Mouse (Mus musculus) embryonic fibroblast, embryonic 13.5 days (primary cell): ENCODE data around the gene Pex6. TPM values are rescaled to one million over a fixed set of nuclear protein-coding genes. Genes with fewer than 3 reads are reported as not detected.

Source experiments
- H3K27ac ChIP-seq: 2 replicates; pipeline ENCODE4 v1.5.1; 2012; ENCODE audit warnings: low read length, control low read depth, inconsistent platforms; ENCODE audit not compliant: insufficient read depth
- H3K4me1 ChIP-seq: 2 replicates; pipeline ENCODE4 v1.6.1; 2011; ENCODE audit warnings: low read length; ENCODE audit not compliant: control insufficient read depth, insufficient read depth
- H3K4me3 ChIP-seq: 2 replicates; pipeline ENCODE4 v1.5.1; 2011; ENCODE audit warnings: mild to moderate bottlenecking, control low read depth, low read length; ENCODE audit not compliant: insufficient read depth
- CTCF ChIP-seq: IDR thresholded peaks from 2 replicates; pipeline ENCODE4 v1.5.1; 2011; ENCODE audit warnings: mild to moderate bottlenecking, control low read depth, low read length, moderate library complexity, borderline replicate concordance; ENCODE audit not compliant: insufficient read depth
- POLR2A ChIP-seq: IDR thresholded peaks from 2 replicates; pipeline ENCODE4 v1.6.1; 2011; ENCODE audit warnings: low read depth, mild to moderate bottlenecking, control low read depth, low read length, moderate library complexity
- polyA plus RNA-seq: library from polyadenylated mRNA; stranded (reverse); fragments of >200 nt; gene quantifications from 2 replicates; pipeline ENCODE4 v1.2.4, GENCODE M21; 2011; ENCODE audit warnings: low read depth; ENCODE audit not compliant: missing spikeins, insufficient read length

Pex6 gene
- polyA plus RNA-seq, 1 experiment = 13.1 TPM

DNA sequence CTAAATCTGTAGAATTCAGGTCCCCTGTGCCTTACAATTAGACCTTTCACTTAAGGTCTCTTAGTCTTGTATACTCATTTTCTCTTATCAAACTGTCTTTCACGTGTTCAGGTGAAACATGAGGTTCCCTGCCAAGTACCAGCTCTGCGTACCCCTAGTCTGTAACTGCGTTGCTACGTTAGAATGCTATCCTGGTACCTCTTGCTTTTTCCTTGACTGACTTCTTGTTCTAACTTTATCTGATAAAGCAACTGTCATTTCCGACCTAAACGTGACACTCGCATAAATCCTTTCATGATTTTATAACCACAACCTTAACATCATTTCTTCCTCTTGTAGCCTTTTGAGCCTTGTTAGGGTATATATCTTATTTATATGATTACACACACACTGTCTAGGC lies 1.2 kb downstream of the Pex6 start:
- TF ChIP-seq POLR2A (no peak), CTCF (no peak)
- no peak overlapping the region for H3K27ac ChIP-seq

DNA sequence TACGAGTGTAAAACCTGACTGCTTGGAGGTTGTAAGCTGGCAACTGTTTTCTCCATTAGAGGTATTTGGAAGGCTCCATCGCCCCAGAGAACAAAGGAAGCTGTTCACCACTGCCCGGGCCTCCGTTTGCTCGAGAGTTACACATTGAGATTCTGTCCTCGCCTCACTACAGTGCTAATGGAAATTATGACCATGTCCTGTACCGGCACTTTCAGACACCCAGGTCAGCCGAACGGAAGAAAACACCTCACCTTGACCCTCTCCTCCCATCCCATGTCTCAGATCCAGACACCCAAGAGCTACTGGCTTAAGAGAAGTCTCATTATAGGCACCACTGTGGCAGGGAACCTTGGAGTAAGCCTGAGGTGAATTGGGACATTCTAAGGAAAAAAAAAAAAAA lies 2.6 kb downstream of the Pex6 start:
- no peak overlapping the region for H3K27ac ChIP-seq
- TF ChIP-seq CTCF (no peak), POLR2A (no peak)
- H3K4me1 ChIP-seq = no peaks in the 10 kb centered on the region
- no peak overlapping the region for H3K4me3 ChIP-seq

More for the DNA sequence above, 1.2 kb downstream of the Pex6 start:
- Histone ChIP-seq H3K4me3 (peak overlapping the region; percentile 93), H3K4me1 (no peaks in the 10 kb centered on the region)

DNA sequence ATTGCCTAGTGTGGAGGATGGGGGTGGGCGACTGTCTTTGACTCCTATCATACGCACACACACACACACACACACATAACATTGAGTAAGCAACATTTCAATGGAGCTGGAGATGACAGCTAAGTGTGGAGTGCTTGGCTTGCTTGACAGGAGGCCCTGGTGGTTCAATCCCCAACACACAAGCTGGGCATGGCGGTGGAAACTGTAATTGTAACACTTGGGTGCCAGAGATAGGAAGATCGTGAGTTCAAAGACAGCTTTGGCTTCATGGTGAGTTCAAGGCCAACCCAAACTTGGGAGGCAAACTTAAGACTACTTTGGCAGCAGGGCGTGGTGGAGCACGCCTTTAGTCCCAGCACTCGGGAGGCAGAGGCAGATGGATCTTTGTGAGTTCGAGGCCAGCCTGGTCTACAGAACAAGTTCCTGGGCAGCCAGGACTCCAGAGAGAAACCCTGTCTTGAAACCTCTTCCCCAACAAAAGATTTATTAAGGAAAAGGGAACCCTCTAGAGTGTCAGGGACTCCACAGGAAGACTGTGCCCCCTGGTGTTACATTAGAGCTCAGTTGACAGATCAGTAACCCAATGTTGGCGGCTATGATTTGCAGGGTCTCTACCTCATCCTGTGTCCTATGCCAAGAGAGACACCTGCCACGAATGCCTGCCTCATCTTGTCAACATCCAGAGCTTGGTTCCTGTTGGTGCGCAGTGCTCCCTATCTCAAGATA lies 3.7 kb downstream of the Pex6 start:
- Histone ChIP-seq H3K4me3 (no peak overlapping the region), H3K27ac (no peak overlapping the region), H3K4me1 (no peaks in the 10 kb centered on the region)
- no peak for TF ChIP-seq CTCF
- TF ChIP-seq POLR2A = no peak

DNA sequence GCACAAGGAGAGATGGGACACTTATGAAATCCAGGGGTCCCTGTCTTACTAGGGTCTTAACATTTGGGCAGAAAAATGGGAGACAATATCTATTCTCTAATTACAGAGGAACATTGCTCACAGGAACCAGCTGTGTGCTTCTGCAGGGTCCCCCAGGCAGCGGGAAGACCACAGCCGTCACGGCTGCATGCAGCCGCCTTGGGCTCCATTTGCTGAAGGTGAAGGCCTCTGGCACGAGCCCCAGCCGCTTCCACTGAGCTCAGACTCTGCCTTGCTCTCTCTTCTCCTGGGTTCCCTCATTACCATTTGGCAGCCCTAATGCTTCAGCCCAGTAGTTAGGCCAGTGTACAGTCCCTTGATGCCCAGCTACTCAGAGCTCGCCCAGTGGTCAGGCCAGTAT lies 9.8 kb downstream of the Pex6 start:
- Histone ChIP-seq H3K4me1 (no peaks in the 10 kb centered on the region), H3K4me3 (no peak overlapping the region), H3K27ac (no peak overlapping the region)
- TF ChIP-seq CTCF = no peak
- no peak for TF ChIP-seq POLR2A

DNA sequence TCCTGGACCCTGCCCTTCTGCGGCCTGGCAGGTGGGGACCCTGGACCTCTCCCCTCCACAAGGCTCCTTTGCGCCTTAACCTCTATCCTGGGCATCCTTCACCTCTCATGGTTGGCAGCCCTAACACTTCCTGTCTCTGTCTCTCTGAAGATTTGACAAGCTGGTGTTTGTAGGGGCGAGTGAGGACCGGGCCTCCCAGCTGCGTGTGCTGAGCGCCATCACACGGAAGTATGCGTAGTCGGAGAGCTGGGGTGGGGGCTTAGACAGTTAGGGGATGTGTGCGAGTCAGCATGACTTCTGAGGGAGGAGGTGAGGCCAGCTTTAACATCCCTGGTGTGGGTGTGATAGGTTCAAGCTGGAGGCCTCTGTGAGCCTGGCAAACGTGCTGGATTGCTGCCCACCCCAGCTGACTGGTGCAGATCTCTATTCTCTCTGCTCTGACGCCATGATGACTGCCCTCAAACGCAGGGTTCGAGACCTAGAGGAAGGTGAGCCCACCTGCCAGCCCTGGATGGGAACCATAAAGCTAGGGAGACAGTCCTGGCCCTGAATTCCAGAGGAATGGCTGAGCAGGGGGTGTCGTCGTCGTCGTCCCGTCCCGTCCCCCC lies 13.3 kb downstream of the Pex6 start:
- TF ChIP-seq POLR2A = no peak
- TF ChIP-seq CTCF = no peak
- Histone ChIP-seq H3K27ac (no peak overlapping the region), H3K4me1 (no peaks in the 10 kb centered on the region)

DNA sequence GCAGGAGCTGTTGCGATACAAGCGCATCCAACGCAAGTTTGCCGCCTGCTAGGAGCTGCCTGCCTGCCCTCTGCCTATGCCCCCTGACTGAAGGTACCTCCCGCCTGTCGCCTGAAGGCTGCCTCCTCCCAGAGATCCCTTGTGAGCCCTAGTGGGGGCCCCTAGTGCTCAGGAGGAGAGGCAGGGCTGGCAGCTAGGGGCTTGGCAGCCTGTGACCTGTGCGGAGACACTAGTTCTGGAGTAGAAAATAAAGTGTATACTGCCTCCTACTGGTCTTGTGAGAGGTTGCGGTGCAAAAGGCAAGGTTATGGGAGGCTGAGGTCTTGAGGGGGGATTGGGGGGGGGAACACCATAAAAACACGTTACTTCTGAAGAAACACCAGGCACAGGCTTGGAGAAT lies 14.0 kb downstream of the Pex6 start:
- H3K4me1 ChIP-seq = no peaks in the 10 kb centered on the region
- TF ChIP-seq POLR2A (no peak), CTCF (no peak)
- H3K27ac ChIP-seq = no peak overlapping the region
- no peak overlapping the region for H3K4me3 ChIP-seq

More for the DNA sequence above, 13.3 kb downstream of the Pex6 start:
- H3K4me3 ChIP-seq = no peak overlapping the region

DNA sequence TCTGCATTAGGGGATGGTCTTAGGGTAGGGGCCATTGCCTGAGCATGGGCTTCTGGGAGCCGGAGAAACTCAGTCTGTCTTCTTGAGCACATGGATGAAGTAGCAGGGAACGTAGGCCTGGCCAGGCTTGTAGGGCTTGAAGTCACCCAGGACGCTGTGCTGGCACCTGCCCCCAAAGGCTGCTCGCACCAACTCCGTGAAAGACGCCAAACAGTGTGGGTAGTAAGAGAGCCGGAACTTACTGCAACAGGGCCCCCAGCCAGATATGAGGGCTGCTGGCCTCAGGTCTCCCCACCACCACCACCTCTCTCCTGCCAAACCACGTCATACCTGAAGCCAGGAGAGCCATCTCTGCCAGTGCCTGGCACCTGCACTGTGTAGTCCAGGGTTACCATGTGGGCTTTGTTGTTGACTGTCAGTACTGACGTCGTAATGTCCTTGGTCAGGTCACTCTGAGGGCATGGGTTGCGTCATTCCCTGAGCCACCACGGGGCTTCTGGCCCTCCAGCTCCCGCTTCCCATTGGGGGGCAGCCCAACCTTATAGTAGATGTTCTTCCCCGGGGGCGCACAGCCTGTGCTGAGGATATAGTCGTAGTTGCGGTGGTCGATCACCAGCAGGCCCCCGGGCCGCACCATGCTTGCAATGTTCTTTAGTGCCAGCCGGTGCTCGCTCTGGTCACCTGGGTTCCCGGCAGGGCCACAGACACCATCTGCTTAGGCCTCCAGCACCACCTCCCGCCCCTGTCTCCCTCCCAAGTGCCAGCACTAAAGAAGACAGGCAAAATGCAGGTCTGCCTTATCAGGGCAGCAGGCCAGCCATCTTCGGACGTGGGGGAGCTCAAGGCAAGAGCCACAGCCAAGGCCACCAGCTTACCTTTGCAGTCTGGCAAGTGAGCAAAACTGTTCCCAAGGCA lies 14.7 kb downstream of the Pex6 start:
- TF ChIP-seq CTCF = no peak
- no peak for TF ChIP-seq POLR2A

DNA sequence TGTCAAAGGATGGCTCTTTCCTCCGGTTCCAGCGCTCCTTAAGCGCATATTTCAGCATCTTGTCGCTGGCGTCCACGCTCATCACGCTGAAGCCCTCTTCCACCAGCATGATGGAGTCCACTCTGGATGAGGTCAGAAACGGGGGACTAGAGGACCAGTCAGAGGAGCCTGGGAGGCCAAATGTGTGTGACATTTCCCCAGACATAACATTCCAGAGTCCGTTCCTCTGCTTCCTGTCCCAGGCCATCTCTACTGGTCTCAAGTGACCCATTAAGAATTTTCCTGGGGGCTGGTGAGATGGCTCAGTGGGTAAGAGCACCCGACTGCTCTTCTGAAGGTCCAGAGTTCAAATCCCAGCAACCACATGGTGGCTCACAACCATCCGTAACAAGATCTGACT lies 16.0 kb downstream of the Pex6 start:
- H3K4me1 ChIP-seq = no peaks in the 10 kb centered on the region
- H3K27ac ChIP-seq = no peak overlapping the region
- TF ChIP-seq POLR2A (no peak), CTCF (no peak)
- no peak overlapping the region for H3K4me3 ChIP-seq

More for the DNA sequence above, 14.7 kb downstream of the Pex6 start:
- H3K27ac ChIP-seq = no peak overlapping the region
- no peaks in the 10 kb centered on the region for H3K4me1 ChIP-seq
- H3K4me3 ChIP-seq = no peak overlapping the region

DNA sequence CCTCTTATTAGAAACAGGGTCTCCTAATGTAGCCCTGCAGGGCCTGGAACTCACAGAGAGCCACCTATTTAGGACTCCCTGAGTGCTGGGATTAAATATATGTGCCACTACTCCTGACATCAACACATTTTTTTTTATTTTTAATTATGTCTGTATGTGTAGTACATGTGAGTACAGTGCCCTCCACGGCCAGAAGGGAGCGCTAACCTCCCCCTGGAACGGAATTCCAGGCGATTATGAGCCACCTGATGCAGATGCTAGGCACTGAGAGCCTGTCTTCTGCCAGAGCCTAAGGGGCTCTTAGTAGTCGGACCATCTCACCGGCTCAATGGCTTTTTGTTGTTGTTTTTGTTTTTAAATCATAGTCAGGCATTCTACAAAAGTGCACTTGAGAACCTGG lies 16.8 kb downstream of the Pex6 start:
- TF ChIP-seq POLR2A (no peak), CTCF (peak; percentile 5; the same call in 1 of the 2 replicates)
- H3K4me3 ChIP-seq = no peak overlapping the region

More for the DNA sequence above, 16.8 kb downstream of the Pex6 start:
- Histone ChIP-seq H3K4me1 (no peaks in the 10 kb centered on the region), H3K27ac (no peak overlapping the region)
